Mouse (Mus musculus): ENCODE measurements at regions not wholly inside any gene's neighbourhood (a gene's known extent, or its start where the extent isn't known, plus 50 kb on each side); places are given as distances from the start of the nearest gene placed in this dataset.

DNA sequence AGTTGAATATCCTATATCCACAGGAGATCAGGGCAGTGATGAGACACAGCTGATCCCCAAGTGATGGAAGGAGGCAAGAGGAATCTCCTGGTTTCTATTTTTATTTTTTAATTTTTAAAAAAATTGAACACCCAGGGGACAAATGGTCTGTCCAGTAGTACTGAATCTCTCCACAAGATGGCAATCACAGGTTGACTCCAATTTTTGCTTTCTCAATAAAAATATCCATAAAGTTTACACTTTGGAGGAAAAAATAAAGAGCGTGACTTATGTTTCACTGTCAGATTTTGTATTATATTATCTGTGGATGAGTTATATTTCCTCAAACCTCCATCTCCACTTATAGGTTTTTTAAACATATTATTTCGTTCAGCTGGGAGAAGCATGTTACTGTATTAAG is 658.0 kb downstream of the Hace1 start:
- TF ChIP-seq CTCF (IDR thresholded peaks at IDR 0.05; ENCODE audit: borderline replicate concordance, control insufficient read depth, extremely low read depth, insufficient read depth, low read length, poor library complexity) (no peak), POLR2A (IDR thresholded peaks at IDR 0.05; ENCODE audit: control insufficient read depth, extremely low read depth, insufficient read depth, low read length, poor library complexity) (no peak)
